Mouse (Mus musculus) spleen, adult 2 months (tissue): Measurements from ENCODE around the gene Serinc2.

Experiments used
- CTCF ChIP-seq: fragments of 200-500 bp; IDR thresholded peaks from 2 replicates; pipeline ENCODE4 v1.5.1; 2011; ENCODE audit warnings: mild to moderate bottlenecking, inconsistent platforms; ENCODE audit not compliant: insufficient read depth, insufficient read length, insufficient replicate concordance; ENCODE audit errors: extremely low read depth
- POLR2A ChIP-seq: fragments of 200-500 bp; IDR thresholded peaks from 2 replicates; pipeline ENCODE4 v1.6.1; 2011; ENCODE audit warnings: low read depth, low read length, inconsistent platforms

DNA sequence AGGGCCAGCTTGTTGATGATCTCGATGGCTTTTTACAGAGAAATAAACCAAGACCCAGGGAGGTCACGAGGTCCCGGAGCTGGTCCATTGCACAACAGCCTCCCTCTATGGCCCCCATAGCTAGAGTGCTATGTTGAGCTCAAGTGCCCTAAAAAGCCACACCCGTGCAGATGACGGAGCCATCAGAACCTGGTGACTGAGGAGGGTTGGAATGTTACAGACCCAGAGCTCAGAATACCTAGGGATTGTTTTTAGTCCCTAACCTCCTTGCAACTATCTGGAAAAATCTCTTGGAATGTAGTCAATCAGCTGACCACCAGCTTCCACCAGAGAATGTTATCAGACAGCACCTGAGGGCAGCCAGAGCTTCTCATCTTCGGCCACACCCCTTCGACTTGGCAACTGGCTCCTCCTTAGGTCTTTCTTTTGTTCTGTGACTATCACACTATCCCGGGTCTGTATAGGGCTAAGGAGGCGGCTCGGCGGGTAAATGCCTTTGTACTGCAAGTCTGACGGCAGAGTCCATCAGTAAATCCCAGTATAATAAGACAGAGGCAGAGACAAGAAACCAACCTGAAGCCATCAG is 23.4 kb upstream of the Serinc2 start:
- TF ChIP-seq CTCF (no peak), POLR2A (no peak)
